Mouse (Mus musculus) kidney, adult 2 months (tissue): ENCODE measurements around the gene Hhatl.

Experiments used
- CTCF ChIP-seq: fragments of 200-500 bp; conservative IDR thresholded peaks from 2 replicates; pipeline ENCODE4 v1.5.1; 2011; ENCODE audit warnings: low read depth, mild to moderate bottlenecking, control low read depth, low read length, moderate library complexity, mixed read lengths; ENCODE audit not compliant: insufficient read depth, insufficient read length
- POLR2A ChIP-seq: fragments of 200-500 bp; IDR thresholded peaks from one replicate; pipeline ENCODE4 v1.6.1; 2011; ENCODE audit warnings: low read depth, low read length, control low read depth

DNA sequence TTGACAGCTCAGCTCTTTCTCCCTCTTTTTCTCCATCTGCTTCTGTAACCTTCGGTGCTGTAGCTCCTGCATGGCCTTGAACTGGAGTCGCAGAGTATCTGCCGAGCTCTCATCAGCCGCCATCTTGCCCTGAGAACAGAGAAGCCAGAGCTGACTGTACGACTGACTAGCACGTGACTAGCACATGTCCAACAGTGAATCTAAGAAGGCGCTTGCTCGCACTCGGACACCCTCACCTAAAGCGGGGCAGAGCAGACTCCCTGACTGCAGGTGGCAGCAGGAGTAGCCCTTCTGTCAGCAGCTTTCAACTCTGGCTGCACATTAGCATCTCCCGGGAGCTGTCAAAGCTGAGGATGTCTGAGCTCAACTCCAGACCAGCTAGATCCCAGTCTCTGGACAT lies 41.5 kb upstream of the Hhatl start:
- TF ChIP-seq CTCF (no peak), POLR2A (no peak)
